Mouse (Mus musculus) layer of hippocampus, adult 18-20 months (tissue): ENCODE measurements around the gene Mlh3. TPM values are rescaled to one million over a fixed set of nuclear protein-coding genes. Genes with fewer than 3 reads are reported as not detected.

Experiments used
- DNase-seq, 2 experiments: peaks; one replicate each; pipeline ENCODE4 v3.0.0; 2022; ENCODE audit warnings: low spot score in 2 of 2
- long read RNA-seq: library from polyadenylated mRNA; stranded (forward); transcript quantifications from one replicate; pipeline ENCODE4 v2.0.0, GENCODE M21; 2021
- total RNA-seq, 2 experiments: library from RNA; stranded (reverse); gene quantifications; 2 replicates each; pipeline ENCODE4 v1.2.3; 2021

The Mlh3 gene
- 10 to 100 TPM; 18.4 to 20.5 TPM for total RNA-seq
- long read RNA-seq, full-length matches to known transcripts, result 6 of 12 reads
- long read RNA-seq, partial matches to known transcripts, result 1 of 12 reads
- long read RNA-seq, other reads (novel, unspliced or antisense), result 5 of 12 reads

GRCm38 (mm10) chr12:85270319-85270718, at the start of gene Mlh3:
Gene Mlh3, minus strand, starts transcription at chr12:85270599.
- peak; percentile 79 to 89 for DNase-seq

GRCm38 (mm10) chr12:85308651-85309050, 38.3 kb upstream of the Mlh3 start:
- DNase-seq, result no peak

GRCm38 (mm10) chr12:85305247-85305892, 35.0 kb upstream of the Mlh3 start:
- peak; percentile 82 to 95 for DNase-seq

- DNase-seq, result no peak
These were observed 34.3 kb upstream of the Mlh3 start for GRCm38 (mm10) chr12:85304725-85305124.

- no peak for DNase-seq
These were observed 32.9 kb upstream of the Mlh3 start for GRCm38 (mm10) chr12:85303256-85303655.

GRCm38 (mm10) chr12:85298835-85299180, 28.4 kb upstream of the Mlh3 start:
- no peak for DNase-seq

- no peak for DNase-seq
These were observed 27.9 kb upstream of the Mlh3 start for GRCm38 (mm10) chr12:85298127-85298834.

- no peak for DNase-seq
These were observed 27.1 kb upstream of the Mlh3 start for GRCm38 (mm10) chr12:85297345-85297997.

GRCm38 (mm10) chr12:85296915-85297314, 26.5 kb upstream of the Mlh3 start:
- DNase-seq, result no peak

- no peak for DNase-seq
These were observed 25.1 kb upstream of the Mlh3 start for GRCm38 (mm10) chr12:85295506-85295905.

- no peak for DNase-seq
These were observed 22.5 kb upstream of the Mlh3 start for GRCm38 (mm10) chr12:85292906-85293305.

GRCm38 (mm10) chr12:85292288-85292687, 21.9 kb upstream of the Mlh3 start:
- no peak for DNase-seq

- no peak for DNase-seq
These were observed 21.1 kb upstream of the Mlh3 start for GRCm38 (mm10) chr12:85291541-85291940.

GRCm38 (mm10) chr12:85290633-85291032, 20.2 kb upstream of the Mlh3 start:
- no peak for DNase-seq

- peak in 1 of 2 experiments; percentile 38 for DNase-seq
These were observed 19.0 kb upstream of the Mlh3 start for GRCm38 (mm10) chr12:85289157-85290000.

- peak; percentile 50 to 66 for DNase-seq
These were observed 18.2 kb upstream of the Mlh3 start, which contains the start of gene Zc2hc1c for GRCm38 (mm10) chr12:85288486-85289156. Gene Zc2hc1c, plus strand, starts transcription at chr12:85288591.

GRCm38 (mm10) chr12:85287809-85288485, 17.5 kb upstream of the Mlh3 start, which contains the start of gene Acyp1:
Gene Acyp1, minus strand, starts transcription at chr12:85288438.
- no peak for DNase-seq

GRCm38 (mm10) chr12:85286941-85287340, 16.5 kb upstream of the Mlh3 start:
- DNase-seq, result no peak

GRCm38 (mm10) chr12:85284996-85285395, 14.6 kb upstream of the Mlh3 start:
- no peak for DNase-seq

- DNase-seq, result no peak
These were observed 13.9 kb upstream of the Mlh3 start for GRCm38 (mm10) chr12:85284331-85284730.
